Mouse (Mus musculus) small intestine, adult 2 months (tissue): ENCODE data around the gene Mrpl42.

Source experiments
- CTCF ChIP-seq: fragments of 200-500 bp; IDR thresholded peaks from 2 replicates; pipeline ENCODE4 v1.5.1; 2012; ENCODE audit warnings: low read depth, mild to moderate bottlenecking, control low read depth, inconsistent platforms, low read length, moderate library complexity, mixed read lengths; ENCODE audit not compliant: insufficient replicate concordance, insufficient read length; ENCODE audit errors: extremely low read depth
- POLR2A ChIP-seq: fragments of 200-500 bp; IDR thresholded peaks from 2 replicates; pipeline ENCODE4 v1.6.1; 2012; ENCODE audit warnings: low read depth, mild to moderate bottlenecking, control low read depth, inconsistent platforms, low read length, moderate library complexity

DNA sequence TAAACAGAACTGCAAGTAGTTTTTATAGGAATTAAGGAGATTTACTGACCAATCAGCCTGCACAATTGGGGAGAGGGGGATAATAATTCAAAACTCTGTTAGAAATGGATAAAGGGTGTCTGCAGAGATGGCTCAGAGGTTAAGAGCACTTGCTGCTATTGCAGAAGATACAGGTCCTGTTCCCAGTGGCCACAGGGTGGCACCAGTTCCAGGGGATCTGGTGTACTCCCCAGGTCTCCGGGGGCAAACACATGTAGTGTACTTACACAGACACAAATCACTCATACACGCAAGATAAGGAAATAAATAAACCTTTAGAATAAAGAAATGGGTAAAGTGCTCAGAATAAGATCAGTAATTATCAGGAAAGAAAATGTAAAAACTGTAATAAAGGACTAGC is 12.1 kb downstream of the Mrpl42 start:
- peak; percentile 37; the same call in 1 of the 2 replicates for TF ChIP-seq CTCF
- no peak for TF ChIP-seq POLR2A
